ENCODE assay signal across 21 mouse cellular contexts in genomic region chr7:73811439-73811838, GRCm38 (mm10).
"Had no signal": no experiment of that assay in that cellular context is flagged by ENCODE, and none has a peak within 500 bp of the region (broad histone marks: within the 10 kb centered on the region; RNA-seq: fewer than 3 reads in every experiment).

No protein-coding gene starts in this region.

- H3K4me2 ChIP-seq: liver, embryonic 13.5 days; lung, embryonic 15.5 days; midbrain, embryonic 11.5 days; midbrain, embryonic 13.5 days; midbrain, embryonic 15.5 days; neural tube, embryonic 12.5 days; stomach, embryonic 15.5 days had no signal

- H3K4me3 ChIP-seq: liver, embryonic 13.5 days; lung, embryonic 15.5 days; midbrain, embryonic 13.5 days; midbrain, embryonic 15.5 days; neural tube, embryonic 12.5 days; stomach, embryonic 15.5 days had no signal

- DNase-seq: liver, embryonic 13.5 days; lung, adult 2 months; lung, postnatal 14 days; lung, postnatal 36 days; retina, postnatal 1 day; right cerebral cortex, adult 18-20 months; right cerebral cortex, postnatal 25 days; right cerebral cortex, postnatal 4 days; spleen, adult 18-20 months; thymus, adult 2 months; thymus, postnatal 25 days; thymus, postnatal 4 days had no signal

- ATAC-seq: lung, postnatal 0 days; midbrain, embryonic 13.5 days; midbrain, embryonic 15.5 days had no signal

- H3K27me3 ChIP-seq: liver, embryonic 13.5 days; lung, embryonic 15.5 days; midbrain, embryonic 13.5 days; midbrain, embryonic 15.5 days; neural tube, embryonic 12.5 days; stomach, embryonic 15.5 days had no signal

- H3K36me3 ChIP-seq: liver, embryonic 13.5 days; lung, embryonic 15.5 days; midbrain, embryonic 13.5 days; midbrain, embryonic 15.5 days; neural tube, embryonic 12.5 days; stomach, embryonic 15.5 days had no signal

- H3K4me1 ChIP-seq: lung, embryonic 15.5 days; midbrain, embryonic 13.5 days; midbrain, embryonic 15.5 days; neural tube, embryonic 12.5 days; stomach, embryonic 15.5 days had no signal

- H3K9ac ChIP-seq: liver, embryonic 13.5 days; lung, embryonic 15.5 days; midbrain, embryonic 13.5 days; midbrain, embryonic 15.5 days; neural tube, embryonic 12.5 days; stomach, embryonic 15.5 days had no signal

- H3K27ac ChIP-seq: liver, embryonic 13.5 days; lung, embryonic 15.5 days; macrophage; midbrain, embryonic 13.5 days; midbrain, embryonic 15.5 days; neural tube, embryonic 12.5 days; stomach, embryonic 15.5 days; stomach, postnatal 0 days had no signal

- H3K9me3 ChIP-seq: liver, embryonic 13.5 days; lung, embryonic 15.5 days; midbrain, embryonic 13.5 days; midbrain, embryonic 15.5 days; neural tube, embryonic 12.5 days; stomach, embryonic 15.5 days had no signal
